Mouse (Mus musculus): ENCODE data around the gene Aqp8.

Aqp8 gene

DNA sequence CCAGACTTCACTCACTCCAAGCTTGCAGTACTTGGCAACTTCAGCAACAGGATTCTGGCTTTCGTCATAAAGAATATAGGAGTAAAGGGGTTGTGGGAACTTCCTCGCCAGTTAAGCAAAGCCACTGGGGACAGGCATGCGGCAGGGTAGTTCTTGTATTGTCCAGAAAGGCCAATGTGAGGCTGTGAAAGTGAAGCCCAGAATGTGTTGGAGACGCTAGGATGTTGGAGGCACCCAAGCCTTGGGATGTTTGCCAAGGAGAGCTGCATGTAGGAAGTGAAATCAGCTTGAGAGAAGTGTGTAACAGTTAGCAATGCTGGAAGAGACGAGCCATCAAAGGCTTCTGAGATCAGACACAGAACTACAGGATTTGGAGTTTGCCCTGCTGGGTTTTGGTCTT, 25.6 kb downstream of the Aqp8 start:
- DNase-seq (ENCODE audit: low read depth, low spot score), result no peak

DNA sequence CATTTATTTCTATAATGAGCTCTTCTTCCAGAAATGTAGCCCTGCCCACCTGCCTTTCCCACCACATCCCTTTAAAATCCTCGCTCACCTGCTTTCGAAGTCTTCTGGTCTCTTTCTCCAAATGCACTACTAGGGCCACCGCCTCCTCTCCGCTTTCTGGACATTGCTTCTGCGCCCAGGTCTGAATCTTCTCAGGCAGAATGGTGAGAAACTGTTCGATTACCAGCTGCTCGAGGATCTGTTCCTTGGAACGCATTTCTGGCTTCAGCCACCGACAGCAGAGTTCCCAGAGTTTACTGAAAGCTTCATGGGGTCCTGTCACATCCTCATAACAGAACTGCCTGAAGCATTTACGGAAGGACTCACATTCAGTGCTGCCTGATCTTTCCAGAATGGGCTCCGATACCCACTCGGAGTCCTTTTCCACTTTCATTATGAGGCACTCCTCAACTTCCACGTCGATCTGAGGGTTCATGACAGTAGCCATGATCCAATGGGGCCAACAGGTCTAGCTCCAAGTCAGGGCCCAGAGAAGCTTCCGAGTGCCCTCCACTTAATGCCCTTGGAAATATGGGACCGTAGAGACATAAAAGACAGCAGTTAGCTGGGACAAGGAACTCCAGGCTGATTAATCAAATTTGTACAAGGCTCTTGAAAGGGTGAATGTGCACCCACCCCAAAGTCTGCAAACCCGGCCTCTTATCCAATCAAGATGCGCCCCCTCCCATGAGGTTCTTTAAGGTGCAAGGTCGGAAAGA, 37.6 kb downstream of the Aqp8 start:
- no peak for DNase-seq (ENCODE audit: low read depth, low spot score)

DNA sequence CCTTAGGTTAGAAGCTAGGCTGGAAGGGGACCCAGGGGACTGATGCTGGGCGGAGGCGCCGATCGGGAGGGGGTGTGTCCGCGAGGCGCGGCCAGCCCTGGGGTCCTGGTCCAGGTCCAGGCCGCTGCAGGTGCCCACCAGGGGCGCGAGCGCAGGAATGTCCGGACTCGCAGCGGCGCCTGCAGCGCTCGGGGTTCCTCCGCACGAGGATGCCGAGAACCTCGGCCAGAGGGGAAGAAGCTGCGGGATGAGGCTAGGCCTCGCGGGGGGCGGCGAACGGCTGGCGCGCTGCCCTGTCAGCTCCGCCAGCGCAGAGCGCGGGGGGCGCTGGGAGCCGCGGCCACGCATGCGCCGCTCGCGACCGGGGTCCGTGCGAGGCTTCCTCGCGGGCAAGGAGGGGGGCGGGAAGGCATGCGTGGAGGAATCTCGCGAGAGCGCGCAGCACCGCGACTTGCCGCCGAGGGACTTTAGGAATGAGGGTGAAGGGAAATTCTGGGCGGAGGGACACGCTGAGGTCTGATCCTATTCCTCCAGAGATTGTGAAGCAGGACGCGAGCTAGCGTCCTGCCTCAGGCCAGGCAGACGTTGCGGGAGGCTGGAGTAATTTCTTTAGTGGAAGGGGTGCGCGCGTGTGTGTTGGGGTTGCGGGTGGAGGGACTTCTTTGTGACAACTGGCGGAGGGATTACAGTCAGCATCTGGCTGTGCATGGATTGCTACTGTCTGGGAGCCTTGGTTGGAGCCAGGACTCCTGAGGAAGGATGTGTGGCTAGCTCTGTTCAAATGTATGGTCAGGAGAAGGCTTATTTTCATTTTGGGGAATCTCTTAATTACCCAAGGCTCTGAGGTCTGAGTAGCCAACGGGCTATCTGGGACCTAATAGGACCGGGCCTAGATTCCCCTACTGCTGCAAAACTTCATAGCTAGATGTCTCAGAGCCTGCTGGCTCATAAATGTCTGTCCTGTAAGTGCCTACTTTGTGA, 38.4 kb downstream of the Aqp8 start, which contains the start of gene Zkscan2:
Gene Zkscan2, minus strand, starts transcription at position 211 of the 981 bp plus-strand sequence.
- DNase-seq (ENCODE audit: low read depth, low spot score), result no peak

DNA sequence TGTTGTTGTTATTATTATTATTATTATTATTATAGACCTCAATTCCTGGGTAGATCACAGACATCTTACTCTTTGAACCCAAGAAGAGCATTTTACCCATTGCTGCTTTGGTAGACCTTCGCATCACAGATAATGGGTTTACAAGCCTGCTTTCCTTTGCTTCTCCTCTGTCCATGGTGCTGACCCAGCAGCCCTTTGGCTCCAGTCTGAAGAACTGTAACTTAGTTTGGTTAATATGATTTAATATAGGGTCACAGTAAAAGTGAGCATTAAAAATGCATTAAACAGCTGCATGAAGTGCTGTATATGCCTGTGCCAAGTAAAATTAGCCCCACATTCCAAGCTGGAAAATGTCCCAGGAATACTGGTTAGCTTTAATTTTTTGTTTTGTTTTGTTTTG, 41.3 kb downstream of the Aqp8 start:
- DNase-seq (ENCODE audit: low read depth, low spot score), result peak; percentile 35

DNA sequence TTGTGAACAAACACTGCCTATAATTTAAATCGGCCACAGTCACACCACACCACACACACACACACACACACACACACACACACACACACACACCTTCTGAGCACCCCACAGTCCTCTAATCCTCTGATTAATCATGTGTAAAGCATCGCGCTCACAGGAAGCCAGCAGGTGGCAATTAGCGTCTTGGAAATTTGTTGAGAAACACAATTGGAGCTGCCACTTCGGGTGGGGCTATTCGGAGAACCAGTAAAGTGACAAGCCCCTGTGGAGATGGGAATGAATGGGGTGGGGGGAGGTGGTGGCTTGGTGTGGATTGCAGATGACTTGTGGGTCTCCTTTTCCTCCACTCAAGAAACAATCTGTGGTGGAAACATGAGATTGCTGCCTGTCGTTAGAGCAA, 45.9 kb downstream of the Aqp8 start:
- no peak for DNase-seq (ENCODE audit: low read depth, low spot score)

Measured in A20 (cell line).